Mouse (Mus musculus) left cerebral cortex, adult 11 months (tissue): ENCODE measurements around the gene Mast4.
A peak's percentile ranks its signal among the peaks of the same experiment; 100 is the strongest.

Experiments used
- DNase-seq: peaks from one replicate; pipeline ENCODE4 v3.0.0; 2022; ENCODE audit warnings: low spot score

The Mast4 gene

DNA sequence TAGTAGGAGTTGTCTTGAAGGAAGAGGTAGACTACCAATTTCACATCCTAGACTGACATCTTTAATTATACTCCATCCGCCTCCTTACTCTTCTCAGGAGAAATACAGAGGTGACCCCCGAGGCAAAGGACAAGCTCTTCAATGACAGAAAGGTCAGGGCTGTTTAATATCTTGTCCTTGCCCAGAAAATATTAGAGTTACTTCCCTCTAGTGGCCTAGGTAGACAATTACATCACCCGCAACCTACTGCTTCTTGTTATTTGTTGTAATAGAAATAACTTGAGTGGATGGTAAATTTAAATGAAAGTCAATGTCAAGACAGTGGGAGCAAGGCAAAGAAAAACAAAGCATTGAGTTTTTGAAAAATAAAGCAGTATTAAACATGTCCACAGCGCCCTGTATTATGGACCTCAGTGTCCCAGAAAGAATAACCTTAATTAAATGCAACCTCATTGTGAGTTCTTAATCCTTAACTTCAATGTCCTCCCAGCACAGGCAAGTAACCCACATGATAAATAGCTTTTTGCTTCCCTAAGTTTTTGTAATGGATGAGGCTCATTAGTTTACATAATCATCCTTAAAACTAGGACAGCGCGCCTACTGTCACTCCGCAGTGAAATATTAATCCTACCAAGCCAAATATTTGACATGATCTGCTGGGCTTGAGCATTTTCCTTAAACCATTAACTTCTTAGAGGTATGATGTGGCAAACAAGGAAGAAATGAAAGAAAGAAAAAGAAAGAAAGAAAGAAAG lies 408.3 kb downstream of the Mast4 start:
- no peak for DNase-seq

DNA sequence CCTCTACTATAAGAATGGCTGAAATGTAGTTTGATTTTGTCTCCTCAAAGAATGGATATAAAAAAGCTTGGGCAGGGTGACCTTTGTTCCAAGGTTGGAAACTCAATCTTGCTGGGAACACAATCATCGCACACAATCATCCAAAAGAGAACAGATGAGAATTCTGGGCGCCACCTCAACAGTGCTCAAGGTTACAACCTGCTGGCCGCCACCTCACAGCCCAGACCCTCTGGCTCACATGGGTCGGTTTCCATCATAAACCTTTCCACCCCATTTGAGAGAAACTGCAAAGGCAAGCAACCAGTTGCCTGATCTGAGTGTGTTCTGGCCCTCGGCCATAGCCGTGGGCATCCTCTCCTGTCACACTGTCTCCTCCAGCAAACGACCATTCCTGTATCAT lies 414.6 kb downstream of the Mast4 start:
- no peak for DNase-seq

DNA sequence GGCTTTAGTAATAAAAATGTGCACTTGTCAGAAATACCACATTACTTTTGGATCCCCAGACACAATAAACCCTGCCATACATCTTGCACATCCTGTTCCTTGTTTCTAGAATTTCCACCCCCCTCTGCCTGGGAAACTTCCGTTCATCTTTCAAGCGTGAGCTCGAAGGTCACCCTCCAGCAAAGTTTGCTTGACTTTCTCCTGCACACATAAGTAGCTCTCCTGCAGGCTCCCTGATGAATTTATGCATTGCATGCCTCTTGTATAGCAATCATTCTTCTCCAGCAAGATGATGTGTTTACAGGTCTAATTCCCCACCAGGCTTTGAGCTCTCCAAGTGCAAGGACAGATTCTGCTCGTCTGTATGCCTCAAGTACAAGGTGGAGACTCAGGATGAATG lies 415.7 kb downstream of the Mast4 start:
- DNase-seq = no peak

DNA sequence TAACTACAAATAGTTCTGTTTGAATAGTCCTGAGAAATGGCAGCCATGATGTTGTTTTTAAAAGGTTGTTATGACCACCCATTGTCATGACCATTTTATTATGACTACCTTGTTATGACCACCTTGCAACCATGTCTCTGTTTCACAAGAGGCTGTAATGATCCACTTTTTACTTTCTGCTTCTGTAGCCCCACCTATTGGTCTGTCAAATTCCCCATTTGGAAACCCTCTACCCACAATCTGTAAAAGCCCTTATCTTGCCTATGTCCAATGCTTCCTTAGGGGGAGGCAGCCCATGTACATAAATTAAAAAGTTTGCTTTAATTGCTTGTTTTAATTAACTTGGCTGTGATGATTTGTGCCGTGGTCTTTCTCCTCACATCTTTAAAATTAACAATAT lies 419.0 kb downstream of the Mast4 start:
- DNase-seq = no peak

DNA sequence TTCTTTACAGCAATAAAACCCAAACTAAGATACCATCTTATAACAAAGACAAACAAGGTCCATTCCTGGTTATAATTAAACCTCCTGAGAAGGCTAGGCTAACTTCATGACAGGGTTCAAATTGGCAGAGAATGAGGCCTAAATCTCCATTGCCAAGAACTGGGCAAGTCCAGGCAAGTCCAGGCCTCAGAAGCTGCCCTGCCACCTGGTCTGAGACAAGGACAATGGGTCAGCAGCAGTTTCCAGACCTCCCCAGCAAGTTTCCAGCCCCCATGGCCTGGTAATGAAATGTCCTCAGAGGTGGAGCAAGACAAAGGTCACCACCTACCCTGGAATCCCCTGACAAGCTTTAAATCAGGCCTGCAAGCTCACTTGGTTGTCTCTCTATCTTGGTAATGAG lies 419.5 kb downstream of the Mast4 start:
- no peak for DNase-seq

DNA sequence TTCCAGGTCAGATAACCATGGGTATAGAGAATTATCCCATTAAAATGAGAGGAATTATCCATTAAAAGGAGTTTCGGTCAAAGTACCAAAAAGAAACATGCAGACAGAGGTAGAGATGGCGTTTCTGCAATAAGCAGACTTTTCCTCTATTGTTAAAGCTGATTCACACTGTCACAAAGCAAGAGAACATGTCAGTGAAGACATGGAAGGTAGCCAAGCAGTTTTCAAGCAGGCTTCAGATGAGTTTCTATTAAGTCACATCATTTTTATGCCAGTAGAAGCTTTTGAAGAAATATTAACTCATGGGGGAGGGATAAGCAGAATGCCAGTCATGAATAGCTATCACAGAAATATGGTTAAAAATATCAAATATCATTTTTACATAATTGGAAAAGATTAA lies 420.4 kb downstream of the Mast4 start:
- DNase-seq = no peak

DNA sequence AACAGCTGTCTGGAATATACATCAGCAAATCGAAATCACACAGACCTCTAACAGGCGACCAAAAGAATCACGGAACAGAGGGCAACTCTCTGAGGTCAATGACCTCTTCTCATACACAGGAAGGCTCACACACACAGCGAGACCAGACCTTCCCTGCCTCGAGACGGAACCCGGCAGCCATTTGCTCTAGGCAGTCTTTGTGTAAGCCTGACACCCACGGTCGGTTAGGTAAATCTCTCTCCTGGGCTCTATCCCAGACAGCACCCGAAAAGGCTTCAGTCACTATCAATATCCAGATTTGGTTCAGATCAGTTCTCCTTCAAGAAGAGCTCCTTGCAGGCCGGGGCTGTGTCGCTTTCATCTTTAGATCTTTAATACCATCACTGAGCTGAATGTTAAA lies 421.4 kb downstream of the Mast4 start:
- DNase-seq = no peak

DNA sequence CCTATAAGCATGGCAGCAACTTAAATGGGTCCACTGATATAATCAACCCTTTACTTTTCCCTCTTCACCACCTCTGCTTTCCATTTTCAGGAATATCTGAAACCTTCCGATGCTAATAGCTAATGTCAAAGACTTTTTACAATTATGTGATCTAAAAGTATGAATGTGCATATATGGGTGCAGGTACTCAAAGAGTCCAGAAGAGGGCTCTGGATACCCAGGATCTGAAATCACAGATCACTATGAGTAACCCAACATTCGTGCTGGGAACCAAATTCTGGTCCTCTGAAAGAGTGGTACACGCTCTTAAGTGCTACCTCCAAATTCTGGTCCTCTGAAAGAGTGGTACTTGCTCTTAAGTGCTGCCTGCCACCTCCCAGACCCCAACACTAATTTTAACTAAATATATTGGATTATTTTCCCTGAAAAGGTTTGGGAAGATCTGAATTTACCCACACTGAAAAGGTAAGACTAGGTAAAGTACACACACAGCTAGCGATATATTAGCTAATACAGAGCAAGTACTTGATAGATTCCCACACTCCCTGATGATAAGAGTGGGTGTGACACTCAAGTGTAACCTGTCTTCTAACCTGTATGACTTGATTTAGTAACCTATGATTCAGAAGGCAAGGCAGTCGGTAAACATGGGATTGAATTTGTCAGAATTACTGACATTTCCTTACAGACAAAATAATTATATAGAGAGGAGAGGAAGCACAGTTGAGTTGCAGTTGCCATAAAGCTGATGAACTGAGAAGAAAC lies 424.5 kb downstream of the Mast4 start:
- no peak for DNase-seq

DNA sequence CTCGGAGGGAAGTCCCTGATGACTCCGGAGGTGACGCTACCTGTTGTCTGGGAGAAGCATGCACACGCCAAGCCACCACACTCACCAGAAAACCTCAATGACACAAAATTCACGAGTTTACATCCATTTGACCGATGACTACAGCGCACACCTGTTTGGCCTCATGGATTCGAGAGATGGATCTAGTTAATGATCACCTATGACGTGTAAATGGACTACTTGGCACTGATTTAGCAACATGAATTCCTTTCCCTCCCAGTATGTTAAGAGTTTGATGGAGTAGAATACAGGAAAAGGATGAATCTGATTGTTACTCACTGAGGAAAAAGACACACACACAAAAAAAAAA lies 427.7 kb downstream of the Mast4 start:
- no peak for DNase-seq

DNA sequence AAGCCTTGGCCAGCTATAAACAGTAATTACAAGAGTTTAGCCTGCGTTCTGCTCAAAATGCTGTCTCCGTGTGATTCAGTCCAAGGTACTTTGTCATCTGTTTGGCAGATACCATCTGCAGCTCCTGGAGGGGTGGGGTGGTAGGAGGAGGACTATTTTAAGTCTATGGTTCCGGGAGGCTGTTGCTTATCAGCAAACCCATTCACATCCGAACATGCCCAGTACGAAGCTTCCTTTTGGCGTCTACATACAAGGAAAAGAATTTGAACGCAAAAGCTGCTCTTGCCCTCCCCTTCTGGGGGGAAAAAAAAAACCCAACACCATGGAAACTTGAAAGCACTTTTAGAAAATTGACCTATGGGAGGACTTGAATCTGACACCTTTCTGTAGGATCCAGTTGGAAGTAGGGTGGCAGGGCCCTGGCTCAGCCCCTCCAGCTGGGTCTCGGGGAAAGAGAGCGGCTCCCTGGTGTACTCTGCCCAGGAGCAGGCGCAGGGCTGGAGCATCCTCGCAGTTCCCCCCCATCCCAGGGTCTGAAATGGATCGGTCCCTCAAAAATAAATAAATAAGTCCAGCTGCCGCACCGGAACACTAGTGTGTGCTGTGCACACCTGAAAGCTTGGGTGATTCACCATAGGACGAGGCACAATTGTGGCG lies 428.2 kb downstream of the Mast4 start:
- DNase-seq = peak; percentile 59

DNA sequence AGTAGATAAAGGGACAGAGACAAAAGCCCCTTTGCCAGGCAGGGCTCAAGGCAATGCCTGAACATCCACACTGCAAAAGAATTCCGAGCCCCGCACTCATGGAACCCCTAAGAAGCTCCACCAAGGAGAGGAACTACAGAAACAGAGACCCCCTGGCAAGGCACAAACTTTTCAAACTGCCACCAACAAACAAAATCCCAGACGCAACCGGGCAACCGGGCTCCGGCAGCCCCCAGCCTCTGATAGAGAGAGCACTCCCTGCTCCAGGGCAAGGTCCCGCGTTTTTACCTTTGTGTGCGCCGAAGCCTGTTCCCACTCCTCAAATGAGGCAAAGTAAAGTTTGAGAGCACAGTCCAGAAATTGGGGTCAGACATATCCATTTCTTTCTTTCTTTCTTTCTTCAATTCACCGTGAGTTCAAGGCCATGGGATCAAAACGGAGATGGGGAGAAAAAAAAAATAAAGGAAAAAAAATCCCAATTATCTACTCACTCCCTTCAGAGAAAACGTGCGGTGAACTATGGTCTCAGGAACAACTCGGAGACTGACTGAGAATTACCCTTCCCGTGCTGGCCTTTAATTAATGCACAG lies 428.8 kb downstream of the Mast4 start:
- DNase-seq = no peak

DNA sequence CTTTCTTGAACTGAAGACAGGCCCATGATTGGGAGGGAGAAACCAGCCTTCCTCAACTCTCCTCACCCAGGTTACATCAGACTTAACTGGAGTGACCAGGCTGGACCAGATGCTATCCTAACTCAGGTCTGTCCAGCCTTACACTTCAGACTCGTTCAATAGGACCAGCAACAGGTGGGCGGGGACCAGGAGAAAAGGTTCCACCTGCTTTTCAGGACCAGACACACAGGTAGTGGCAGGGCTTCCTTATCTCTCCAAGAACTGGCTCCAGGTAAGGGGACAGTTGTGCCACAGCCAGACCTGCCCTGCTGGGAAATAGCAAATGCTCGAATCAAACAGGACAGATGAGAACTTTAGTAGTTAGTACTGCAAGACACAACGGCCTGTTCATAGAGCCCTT lies 430.6 kb downstream of the Mast4 start:
- no peak for DNase-seq

DNA sequence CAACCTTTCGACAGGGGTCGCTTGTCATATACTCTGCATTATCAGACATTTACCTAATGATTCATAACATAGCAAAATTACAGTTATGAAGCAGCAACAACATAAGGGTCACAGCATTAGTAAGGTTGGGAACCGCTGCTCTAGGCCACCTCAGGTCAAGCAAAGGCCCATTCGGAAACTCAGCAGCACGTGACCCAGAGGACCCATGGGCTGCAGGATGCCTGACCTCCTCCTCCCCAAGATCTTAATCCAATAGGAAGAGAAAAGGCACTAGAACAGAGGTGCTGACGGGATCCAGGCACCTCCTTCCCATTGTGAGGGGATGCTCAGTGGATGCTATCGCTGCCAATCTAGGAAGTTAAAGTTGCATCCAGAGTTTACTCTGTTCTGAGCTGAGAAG lies 432.2 kb downstream of the Mast4 start:
- DNase-seq = no peak

DNA sequence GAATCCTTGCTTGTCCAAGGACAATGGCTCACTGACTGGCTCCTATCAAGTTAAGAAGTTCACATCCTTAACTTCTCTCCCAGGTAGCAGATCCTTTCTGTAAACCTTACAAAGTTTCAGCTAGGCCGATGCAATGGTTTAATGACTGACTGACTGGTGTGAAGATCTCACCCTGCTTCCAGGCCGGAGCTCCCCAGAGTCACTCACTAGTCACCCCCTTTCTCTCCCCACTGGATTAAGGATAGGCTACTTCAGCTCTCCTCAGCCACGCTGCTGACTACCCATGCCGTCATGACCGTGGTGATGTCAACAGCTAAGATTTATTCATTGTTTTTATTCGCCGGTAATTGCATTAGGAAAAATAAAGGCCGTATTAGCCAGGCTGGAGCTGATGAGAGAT lies 433.8 kb downstream of the Mast4 start:
- DNase-seq = no peak

DNA sequence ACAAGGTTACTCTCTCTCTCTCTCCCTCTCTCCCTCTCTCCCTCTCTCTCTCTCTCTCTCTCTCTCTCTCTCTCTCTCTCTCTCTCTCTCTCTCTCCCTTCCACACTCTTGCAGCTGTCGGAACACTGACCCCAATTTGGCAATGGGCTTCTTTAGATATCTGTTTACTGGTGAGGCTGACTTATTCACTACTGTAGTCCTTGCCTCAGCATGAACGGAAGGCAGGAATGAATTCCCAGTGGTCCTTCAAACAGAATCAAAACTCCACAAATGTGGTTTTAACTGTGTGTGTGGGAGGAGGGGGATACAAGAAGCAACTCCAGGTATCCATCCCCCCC lies 434.2 kb downstream of the Mast4 start:
- DNase-seq = no peak

DNA sequence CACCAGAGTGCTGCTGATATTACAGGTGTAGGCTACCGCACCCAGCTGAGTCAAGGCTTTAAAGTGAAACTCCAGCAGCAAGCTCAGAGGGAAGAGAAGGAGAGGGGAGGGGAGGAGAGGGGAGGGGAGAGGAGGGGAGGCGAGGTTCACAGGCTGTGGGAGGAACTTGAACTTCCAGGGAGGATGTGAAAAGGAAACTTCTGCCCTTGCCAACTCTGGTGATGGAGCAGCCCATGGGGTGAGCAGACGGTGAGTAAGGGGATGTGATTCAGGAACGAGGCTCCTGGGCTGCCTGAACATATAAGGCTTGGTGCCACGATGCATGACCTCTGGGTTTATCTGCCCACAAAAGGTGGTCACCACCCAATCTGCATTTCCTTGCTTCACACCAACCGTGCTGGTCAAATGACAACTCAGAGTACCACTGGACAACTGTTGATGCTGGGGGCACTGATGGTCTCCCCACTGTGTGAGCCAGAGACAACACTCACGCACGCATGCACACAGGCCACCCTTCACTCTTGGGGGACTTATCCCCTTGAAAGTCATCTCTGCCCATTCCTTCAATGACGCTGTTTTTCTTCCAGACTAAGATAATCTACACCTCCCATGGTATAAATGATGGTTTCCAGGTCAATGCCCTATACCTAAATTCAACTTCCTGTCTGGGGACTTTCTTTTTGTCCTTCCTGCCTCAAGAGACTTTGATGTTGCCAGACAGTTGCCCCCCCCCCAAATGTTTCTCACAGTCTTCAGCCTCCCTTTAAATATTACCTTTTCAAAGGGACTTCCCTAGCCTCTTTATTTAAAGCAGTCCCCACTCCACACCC lies 434.8 kb downstream of the Mast4 start:
- no peak for DNase-seq

DNA sequence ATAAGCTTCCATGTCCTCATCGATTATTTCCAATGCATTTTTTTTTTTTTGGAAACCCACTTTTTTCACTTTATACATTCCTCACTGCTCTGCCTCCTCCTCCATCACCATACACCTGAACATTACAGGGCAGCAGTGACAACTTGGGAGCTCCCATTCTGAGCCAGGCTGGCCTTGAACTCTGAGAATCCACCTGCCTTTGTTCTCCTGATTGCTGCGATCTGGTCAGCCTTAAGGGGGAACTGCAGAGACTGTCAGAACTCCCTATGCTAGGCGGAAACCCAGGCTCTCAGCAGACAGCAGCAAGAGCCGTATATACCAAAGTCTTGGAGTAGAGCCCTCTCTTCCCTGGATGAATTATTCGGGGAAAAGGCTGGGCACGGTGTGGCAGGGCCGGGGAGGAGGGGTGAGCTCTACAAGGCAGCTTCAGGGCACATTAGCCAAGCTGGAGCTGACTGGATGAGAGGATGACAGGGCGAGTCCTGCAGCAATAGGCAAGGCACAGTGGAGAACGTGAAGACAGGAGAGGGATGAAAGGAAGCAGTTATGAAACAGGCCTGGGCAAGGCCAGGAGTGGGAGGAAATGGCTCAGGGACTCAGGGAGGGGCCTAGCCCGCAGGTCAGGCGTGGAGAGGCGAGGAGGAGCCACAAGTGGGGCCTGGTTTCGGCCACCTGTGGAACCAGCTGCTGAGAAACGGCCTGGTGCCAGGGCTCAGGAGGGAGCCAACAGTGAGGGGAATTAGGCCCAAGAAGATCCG lies 435.7 kb downstream of the Mast4 start:
- no peak for DNase-seq

DNA sequence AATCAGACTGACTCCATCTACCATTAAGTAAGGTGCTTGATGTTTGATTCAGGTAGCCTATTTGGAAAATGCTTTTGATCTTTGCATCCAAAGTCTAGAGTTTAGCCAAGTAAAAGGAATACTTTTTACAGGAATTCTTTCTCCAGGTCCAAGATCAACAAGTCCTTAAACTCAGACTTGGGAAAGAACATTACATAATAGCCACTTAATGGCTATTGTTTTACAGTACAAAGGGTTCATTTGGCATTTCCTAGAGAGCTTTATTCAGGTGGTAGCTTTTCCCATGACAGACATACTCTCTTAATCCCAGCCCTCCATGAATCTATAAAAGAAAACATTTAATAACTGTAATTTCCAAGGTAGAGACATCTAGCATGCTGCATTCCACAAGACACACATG lies 438.0 kb downstream of the Mast4 start:
- no peak for DNase-seq

DNA sequence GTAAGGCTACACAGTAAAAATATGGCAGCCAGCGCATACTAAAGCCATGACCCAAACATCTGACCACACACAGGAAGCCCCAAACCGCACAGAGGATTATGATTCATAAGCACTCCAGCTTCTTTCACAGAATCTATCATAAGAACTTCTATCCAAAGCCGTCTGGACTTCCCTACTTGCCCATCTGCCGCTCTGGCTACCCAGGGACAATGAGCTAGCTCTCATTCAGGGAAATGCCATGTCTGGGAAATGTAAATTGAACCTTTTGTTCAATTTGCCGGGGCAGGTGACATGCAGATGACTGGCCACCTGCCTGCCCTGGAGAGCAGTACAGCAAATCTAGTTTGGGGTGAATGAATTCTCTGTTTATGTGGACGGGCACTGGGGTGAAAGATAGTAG lies 438.4 kb downstream of the Mast4 start:
- no peak for DNase-seq

DNA sequence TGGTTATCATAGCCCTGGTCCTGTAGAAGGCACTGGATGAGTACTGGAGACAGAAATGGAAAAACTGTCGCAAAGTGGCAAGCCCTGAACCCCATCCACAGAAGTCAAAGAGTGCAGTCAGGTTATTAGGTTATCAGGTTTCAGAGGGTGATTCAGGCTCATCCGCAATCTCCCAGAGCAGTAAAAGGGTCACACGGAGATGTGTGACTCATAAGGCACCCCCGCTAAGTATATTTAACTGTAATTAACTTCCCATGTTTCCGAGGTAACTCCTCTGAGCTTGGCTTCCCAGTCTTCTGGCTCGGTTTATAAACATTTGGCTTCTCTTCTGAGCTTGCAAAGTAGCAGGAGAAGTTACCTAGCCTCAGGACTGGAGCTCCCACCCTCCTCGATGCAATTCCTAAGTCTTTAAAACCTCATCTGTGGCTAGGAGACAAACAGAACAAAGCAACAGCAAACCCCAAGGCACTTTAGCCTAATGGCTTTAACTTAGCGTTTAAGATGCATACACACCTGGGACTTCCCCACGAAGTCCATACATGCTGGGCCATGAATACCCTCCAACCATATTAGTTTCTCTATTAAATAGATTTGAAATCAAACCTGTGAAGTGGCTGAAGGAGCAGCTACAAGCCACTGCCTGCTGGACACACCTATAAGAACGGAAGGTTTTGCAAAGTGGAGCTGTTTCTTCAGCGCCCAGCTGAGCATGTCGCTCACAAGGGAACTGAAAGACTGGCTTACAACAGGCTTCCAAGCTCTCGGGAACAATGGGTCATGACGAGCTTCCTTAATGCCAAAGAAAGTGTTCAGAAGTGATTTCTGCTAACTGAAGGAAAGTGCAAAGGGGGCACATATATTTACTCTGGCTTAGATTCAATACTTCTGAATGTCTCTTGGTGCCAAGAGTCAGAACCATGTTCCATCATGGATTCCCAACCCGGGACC lies 439.7 kb downstream of the Mast4 start:
- no peak for DNase-seq
